8 mouse cellular contexts compared by ENCODE assay signal in the genomic region with DNA sequence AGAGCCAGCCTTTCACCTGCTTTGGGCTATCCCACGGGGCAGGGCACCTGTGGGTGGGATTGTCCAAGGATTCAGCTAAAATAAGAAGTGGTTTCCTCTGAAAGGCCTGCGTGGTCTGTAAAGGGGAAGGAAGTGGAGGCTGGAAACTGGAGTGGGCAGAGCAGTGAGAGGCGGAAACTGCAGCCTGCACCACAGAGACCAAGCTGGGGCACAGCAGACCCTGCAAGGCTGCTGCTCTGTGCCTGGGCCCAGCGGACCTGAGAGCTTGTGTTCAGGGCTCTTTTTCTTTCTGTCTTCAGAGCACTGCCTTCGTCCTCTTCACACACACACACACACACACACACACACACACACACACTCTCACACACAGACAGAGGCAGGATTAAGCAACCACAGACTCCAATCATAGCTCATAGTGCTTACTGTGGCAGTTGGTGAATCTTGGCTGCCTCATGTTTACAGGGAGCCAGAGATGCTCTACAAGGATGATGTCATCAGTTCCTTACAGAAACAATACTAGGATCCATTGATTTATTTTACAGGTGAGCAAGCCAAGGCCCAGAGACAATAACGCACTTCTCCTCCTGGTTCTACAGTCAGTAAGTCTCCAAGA. TPM values are rescaled to one million over a fixed set of nuclear protein-coding genes. Genes with fewer than 3 reads are reported as not detected.
DNase-seq lines count a peak whose midpoint lies in the region.

No protein-coding gene starts in this region.

- DNase-seq in adrenal gland, postnatal 14 days, result peak; percentile 11
- DNase-seq in adrenal gland, postnatal 25 days, result no peak
- peak; percentile 76 for DNase-seq in layer of hippocampus, adult 9-11 months
- DNase-seq in layer of hippocampus, adult 8-10 months (ENCODE audit: low spot score in 2 of 2), result no peak
- peak; percentile 13 for DNase-seq in kidney, postnatal 14 days
- peak; percentile 52 to 60 for DNase-seq in natural killer cell, adult 2 months (ENCODE audit: low spot score in 2 of 2)
- DNase-seq in urinary bladder, postnatal 36 days (ENCODE audit: low spot score in 2 of 2), result no peak
- no peak for DNase-seq in urinary bladder, adult 2 months (ENCODE audit: low spot score)

RNA-seq across cellular contexts. Expression of a gene that starts 30.2 kb away (rescaled TPM):
- 13.6 and 14.9 TPM in 2 replicates for total RNA-seq in adrenal gland, postnatal 14 days (2021)
- 11.7 and 13.2 TPM in 2 replicates for total RNA-seq in adrenal gland, postnatal 25 days (2021)
- total RNA-seq in layer of hippocampus, adult 8-10 months (2022), result 10 to 100 TPM; 34.1 to 54.9 (median 44.9) TPM
- polyA plus RNA-seq in urinary bladder, adult 2 months (2012; rRNA removed), result 18.9 and 20.2 TPM in 2 replicates

Comparison
In these comparisons a context has a peak if more than half of its experiments do, and no peak if none do; other contexts are left out.
1. DNase-seq: peak in adrenal gland, postnatal 14 days (single experiment), layer of hippocampus, adult 9-11 months (single experiment), kidney, postnatal 14 days (single experiment) and natural killer cell, adult 2 months (2 of 2); none in adrenal gland, postnatal 25 days (single experiment), layer of hippocampus, adult 8-10 months (0 of 2), urinary bladder, postnatal 36 days (0 of 2) and urinary bladder, adult 2 months (single experiment).